Mouse (Mus musculus): ENCODE data around the gene Ror1.

The Ror1 gene

DNA sequence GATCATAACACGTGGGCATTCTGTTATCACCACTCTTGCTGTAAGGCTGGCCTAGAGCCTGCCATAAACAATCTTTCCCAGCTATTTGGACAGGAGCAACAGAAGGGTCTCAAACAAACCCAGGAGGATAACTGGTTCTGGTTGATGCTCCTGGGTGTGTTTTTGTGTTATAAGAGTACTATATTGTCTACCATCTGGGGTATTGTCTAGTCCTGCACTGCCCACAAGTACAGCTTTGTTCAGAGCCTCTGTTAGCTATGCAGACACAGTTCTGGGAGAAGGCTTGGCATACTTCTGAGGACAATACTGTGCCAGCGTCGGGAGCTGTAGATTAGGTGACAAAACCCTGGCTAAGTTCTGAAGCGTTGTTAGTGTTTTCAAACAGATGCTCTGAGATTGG lies 113.5 kb downstream of the Ror1 start:
- DNase-seq (ENCODE audit: low read depth, low spot score): no peak

DNA sequence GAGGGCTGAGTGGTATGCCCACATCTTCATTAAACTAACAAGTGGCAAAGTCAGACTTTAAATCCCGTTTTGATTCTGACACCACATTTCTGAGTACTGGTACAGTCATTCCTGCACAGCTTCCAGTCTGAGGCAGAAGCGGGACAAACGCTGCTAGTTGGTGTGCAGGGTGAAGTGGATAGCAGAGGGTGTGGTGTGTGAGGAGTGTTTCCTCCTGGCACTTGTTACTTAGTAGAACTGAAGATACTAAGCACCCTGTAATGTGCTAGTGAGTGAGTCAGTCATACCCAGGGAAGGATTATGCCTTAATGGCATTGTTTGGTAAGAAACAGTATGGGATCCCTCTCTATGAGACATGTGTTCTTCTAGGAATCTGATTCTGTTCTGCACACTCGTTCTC lies 115.7 kb downstream of the Ror1 start:
- no peak for DNase-seq (ENCODE audit: low read depth, low spot score)

DNA sequence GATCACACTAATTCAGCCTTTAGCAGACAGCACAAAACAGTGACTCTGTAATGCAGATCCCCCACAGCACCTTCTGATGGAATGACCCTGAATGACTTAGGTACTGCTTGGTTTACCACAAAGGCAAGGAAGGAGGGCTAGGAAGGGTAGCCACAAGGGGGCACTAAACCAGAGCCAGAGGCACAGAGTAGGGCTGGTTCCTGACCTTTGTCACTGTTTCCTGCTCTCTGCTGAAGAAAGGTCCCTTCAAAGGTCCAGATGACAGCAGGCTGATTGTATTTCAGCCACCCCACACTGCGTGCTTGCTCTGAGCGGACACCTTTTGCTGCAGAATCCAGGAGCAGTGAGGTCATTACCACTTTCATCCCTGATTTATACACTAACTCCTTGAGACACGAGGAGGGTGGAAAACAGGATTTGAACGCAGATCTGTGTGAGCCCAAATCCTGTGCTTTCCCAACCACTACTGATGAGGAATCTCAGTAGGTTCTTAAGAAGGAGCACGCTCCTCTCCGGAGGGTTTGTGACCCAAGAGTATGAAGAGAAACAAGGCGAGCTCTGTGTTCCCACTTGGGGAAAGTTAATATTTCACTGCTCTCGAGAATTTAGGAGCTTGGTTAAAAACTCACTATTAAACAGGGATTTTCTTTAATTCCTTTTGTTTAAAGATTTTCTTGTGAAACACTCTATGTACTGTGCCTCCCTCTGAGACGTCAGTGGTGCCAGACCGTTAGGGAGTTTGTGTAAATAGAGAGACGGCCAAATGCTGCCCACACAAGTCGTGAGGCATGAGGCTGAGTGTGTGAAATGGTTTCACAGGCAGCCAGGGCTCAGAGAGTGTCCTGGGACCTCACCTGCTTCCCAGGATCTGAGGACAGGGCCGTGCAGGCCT lies 119.0 kb downstream of the Ror1 start:
- DNase-seq (ENCODE audit: low read depth, low spot score): no peak

DNA sequence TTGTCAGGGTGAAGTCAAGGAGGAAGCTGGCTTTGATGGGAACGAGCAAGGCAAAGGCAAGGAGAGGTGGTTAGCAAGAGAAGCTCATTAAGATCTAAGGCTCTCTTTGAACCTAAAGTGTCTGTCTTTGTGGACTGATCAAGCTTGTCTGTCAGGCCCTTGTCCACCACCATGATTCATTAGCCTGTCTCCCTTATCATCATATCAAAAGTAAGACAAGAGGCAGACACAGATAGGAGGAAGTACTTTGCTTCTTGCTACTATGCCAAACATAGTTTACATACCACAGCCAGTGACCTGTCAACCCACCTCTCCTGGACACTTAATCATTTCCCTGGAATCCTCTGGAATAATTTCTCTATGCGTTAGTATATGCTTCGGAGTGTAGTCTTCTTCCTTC lies 121.0 kb downstream of the Ror1 start:
- DNase-seq (ENCODE audit: low read depth, low spot score): no peak

DNA sequence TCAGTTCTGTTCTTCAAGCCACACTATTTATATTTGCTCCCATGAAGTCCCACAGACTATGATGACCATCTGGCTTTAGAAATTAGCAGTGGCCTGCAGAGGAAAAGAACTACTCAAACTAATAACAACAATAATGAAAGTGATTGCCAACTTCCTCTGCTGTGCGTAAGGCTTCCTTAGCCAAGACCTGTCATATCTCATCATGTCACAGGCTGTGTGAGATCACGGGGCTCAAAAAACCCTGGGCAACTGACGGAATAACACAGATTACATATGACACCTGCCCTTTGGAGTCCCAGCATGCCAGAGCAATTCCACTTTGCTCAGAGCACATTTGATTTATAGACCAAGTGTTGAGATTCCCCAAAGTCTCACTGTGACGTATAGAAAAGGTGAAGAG lies 123.4 kb downstream of the Ror1 start:
- no peak for DNase-seq (ENCODE audit: low read depth, low spot score)

DNA sequence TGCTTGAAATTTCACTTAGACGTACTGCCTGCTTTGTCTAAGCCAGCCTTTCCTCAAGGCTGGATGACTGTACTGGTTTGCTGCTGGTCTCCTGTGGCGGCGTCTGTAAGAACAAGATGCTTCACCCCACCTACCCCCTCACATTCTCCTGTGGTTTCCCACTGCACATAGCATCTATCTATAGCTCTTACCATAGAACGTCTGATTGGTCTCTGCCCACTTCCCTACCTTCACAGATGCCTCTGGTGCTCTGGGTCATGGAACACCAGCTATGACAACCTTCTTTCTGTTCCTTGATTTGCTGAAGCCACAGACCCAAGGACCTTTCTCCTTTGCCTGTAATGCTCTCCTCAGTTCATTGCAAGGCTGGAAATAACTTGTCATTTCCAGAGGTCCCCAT lies 124.0 kb downstream of the Ror1 start:
- DNase-seq (ENCODE audit: low read depth, low spot score): no peak

DNA sequence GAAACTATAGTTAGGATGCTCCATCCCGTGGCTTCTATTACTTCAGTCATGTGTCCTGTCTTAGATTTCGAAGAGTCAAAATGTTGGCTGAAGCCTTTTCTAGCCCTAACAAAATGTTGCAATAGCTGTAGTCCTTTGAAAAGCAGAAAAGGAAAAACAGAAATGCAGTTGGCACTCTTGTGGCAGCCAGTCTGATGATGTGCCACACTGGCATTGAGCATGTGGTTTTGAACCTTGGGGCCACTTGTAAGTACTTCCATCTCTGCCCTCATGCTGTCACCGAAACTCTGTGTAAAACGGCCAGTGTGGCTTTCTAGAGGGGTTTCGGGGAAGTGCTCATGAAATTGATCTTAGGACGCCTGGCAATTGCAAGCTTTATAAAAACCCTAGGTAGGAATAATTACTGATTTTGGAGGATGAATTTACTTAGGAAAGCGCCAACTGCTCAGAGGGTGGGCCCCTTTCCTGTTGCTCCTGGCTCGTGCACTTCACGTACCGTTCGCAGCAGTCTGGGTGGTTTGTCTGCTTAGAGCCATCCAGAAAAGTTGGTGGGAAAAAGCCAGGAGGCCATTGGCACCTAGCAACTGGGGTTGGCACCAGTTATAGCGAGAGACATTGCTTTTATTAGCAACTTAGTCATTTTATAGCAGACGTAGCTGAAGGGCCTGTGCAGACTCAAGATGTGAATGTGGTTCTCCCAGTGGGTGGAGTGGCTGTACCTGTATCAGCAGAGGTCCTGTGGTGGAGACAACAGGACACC lies 126.6 kb downstream of the Ror1 start:
- no peak for DNase-seq (ENCODE audit: low read depth, low spot score)

DNA sequence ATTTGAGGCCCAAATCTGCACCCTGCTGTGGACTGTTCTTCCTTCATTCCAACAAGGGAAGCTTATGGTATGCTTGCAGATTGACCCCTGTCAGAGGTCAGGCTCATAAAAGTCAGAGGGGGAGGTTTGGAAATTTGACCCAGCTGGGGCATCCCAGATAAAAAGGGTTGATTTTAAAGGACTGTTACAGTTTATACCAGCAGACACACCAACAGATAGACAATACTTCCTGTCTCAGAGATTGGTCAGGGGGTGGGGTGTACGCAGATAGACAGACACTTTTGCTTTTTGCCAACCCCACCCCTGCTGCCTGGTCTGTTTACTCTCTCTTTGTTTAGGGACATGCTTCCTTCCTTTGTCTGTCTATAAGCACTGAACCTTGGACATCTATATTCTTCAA lies 127.9 kb downstream of the Ror1 start:
- no peak for DNase-seq (ENCODE audit: low read depth, low spot score)

DNA sequence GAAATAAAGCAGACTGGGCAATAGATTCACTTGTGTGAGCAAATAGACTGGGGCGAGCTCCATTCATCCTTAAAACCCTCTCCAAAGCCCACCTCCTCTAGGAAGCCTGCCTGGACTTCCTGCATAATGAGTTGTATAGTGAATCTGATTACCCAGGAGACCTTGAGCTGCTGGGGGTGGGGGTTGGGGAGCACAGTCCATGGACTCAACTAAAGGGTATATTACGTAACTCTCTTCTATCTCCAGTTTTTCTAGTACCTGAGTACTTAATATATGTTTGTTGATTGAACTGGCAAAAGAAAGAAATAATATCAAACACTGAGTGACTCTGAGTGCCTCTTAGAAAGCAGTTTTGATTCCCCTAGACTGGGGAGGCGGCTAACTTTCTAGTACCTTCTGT lies 128.4 kb downstream of the Ror1 start:
- no peak for DNase-seq (ENCODE audit: low read depth, low spot score)

DNA sequence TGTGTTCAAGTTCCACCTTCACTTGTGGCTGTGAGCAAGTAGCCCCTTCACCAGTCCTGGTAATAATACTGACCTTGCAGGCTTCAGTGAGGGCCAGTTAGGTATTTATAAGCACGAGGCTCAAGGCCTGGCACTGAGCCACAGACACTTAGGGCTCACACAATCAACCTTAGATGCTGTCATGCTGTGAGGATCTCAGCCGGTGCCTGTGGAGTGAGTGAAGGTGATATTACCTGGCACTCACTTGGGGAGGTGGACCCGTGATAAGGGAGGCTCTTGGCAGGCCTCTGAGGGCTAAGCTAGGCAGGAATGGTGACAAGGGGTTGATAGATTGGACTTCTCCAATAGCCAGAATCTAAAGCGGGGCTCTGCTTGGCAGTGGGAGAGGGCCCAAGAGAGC lies 131.0 kb downstream of the Ror1 start:
- DNase-seq (ENCODE audit: low read depth, low spot score): no peak

DNA sequence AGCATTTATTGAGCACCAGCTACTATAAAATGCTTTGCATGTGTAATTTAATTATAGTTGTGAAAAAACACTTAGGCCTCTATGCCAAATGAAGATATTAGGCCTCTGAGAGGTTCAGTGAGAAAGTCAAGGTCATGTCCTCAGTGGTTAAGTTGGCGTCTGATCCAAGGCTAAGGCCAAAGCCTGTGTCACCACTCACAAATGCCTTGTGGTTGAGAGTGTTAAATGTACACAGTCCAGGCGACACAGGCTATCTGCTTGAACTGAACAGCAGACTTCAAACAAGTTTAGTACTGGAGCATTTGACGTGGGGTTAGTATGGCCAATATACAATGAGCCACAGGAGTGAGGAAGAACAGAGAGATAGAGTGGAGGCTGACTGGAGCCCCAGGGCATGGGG lies 132.5 kb downstream of the Ror1 start:
- no peak for DNase-seq (ENCODE audit: low read depth, low spot score)

DNA sequence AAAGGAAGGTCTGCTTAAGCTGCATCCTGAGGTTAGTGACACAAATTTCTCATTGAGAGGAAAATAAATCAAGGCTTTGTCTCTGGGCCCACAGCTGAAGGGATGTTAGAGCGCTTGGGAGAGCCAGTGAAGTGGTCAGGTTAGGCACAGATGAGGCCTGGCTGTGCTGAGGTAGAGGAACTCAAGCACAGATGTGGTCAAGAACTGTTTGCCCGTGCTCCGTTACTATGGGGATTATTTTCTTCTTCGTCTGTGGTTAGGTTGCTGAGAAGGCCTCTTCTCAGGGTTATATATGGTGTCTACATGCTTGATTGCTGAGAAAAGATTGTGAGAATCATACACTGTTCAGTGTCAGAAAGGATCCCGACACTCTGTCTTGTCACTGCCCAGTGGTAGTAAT lies 134.7 kb downstream of the Ror1 start:
- no peak for DNase-seq (ENCODE audit: low read depth, low spot score)

DNA sequence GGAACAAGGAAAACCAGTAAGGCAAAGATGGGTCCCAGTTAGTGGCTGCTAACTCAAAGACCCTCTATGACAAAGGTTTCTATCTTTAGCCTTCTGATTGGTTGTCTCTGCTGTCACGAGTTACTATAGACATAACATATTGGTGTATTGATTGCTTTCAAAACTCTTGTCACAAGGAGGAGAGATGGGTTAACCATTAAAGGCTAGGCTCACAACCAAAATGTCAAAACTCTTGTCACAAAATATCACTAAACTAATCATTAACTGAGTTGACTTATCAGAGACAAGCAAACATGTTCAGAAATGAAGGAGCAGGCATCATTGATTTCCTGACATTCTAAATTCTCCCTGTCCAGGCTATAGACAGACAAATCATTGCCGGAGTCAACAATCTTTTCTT lies 135.4 kb downstream of the Ror1 start:
- DNase-seq (ENCODE audit: low read depth, low spot score): no peak

DNA sequence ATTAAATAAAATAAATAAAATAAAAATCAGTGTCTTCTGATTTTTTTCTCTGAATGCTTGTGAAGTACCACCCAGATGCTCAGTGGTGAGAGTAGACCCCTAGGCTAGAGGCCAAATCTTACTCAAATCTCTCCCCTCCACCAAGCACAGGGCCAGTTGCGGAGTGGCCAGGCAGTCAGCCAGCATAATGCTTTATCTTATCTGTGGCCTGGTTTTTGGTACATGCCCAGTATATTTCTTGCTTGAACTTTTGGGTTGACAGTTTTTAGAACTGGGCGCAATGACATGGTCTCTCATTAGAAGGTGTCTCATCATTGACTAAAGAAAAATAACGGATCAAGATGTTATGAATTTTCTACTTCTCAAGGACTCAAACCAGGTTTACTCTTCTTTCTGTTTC lies 136.3 kb downstream of the Ror1 start:
- DNase-seq (ENCODE audit: low read depth, low spot score): no peak

DNA sequence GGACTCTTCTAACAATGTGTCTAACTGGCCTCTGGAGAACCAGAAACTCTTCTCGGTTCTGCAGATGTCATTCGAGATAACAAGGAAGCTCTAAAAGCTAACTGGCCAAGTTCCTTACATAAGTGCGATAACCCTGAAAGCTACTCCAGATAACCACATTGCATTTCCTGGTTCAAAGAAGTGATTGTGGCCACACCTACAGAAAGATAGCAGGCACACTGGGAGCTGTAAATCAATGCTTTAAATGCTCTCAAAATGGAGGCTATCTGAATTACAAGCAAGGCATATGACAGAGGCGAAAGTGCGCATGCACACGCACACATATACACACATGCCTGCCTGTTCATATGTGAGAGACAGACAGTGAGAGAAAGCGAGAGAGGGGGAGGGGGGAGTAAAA lies 136.9 kb downstream of the Ror1 start:
- no peak for DNase-seq (ENCODE audit: low read depth, low spot score)

DNA sequence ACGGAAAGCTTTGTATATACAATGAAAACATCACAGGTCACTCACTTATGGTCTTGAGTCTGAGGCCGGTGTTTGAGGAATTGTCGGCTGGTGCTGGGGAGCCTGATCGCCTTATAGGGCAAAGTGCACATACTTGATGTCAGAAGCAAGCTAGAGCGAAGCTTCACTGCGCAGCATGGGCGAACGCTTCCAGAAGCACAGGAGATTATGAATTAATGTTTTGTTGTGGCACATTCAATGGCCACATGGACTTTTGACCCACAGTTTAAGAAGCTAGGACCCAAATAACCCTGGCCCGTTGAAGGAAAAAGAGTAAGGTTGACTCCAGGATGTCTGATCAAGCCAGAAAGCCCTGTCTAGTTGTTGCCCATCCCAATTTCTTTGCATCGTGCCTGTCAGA lies 138.2 kb downstream of the Ror1 start:
- no peak for DNase-seq (ENCODE audit: low read depth, low spot score)

DNA sequence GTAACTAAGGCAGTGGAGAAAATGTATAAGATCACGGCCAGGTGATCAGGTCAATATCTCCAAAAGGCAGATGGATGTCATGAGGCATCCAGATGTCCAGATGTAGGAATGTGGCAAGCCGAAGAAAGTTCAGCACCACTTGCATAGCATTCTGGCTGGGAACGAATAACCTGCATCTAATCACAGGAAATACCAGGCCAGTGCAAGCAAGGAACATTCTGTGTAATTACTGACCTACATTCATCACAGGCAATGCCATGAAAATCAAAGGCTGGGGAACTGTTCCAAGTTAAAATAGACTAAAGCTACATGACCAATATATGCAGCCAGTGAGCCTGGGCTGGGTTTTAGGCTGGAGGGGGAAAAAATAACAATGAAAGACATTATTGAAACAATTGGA lies 140.7 kb downstream of the Ror1 start:
- no peak for DNase-seq (ENCODE audit: low read depth, low spot score)

DNA sequence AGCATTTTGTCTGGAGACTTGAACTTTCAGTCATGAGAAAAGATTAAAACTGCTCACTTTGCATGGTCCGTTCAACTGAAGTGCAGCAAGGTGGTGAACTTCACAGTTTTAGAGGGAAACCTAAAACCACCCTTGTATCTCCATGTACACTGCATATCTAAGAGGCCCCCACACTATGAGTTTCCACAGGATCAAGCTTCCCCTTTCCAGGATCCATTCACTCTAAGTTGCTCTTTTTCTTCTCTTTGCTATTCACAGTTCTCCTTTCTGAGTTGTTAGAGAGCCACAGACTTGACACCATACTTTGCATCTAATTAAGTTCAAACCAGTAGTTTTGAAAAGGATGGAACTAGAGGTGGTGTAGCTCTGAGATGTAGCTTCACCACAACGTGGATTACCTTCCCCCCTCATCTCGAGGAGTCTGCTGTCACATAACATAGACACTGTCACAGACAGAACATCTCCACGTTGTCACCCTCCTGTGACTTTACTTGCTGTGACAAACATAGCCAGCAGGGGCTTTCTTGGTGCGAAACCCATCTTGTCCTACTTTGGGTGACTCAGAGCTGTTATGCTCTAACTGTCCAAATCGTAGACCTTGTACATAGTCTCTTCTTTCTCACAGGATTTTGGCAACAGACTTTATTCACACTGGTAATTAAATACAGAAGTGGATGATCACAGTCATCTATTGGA lies 146.6 kb downstream of the Ror1 start:
- no peak for DNase-seq (ENCODE audit: low read depth, low spot score)

DNA sequence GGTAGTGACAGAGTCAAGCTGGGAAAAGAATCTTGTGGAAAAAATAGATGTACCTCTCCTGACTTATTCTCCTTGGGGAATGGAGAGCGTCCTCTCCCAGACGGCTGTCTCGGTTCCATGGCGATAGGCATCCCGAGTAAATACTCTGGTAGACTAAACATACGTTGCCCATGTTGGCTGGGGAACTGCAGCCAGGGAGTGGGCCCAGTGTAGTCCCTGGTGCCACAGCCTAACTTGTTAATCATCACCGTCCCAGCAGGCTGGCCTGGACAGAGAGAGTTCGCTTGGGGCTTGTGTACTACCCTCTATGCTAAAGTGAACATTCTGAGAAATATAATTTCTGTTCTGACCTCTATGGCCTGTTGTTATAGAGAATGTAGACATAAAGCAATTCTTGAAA lies 148.7 kb downstream of the Ror1 start:
- no peak for DNase-seq (ENCODE audit: low read depth, low spot score)

DNA sequence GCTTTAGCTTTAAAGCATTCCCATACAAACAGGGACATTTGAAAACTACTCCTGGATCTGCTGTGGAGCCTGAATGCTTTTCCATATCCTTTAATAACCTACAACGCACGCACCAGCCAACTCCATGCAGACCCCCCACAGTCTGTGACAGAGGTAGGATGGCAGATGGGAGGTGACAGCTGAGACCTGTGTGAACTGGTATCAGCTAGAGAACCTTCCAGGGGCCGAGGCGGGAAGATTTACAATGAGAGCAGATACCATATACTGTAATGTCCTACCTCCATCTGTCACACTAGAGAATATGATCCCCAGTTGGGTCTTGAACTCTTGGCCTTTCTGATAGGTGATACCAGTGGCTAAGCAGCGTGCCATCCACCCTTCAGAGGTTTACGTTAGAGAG lies 149.1 kb downstream of the Ror1 start:
- no peak for DNase-seq (ENCODE audit: low read depth, low spot score)

DNA sequence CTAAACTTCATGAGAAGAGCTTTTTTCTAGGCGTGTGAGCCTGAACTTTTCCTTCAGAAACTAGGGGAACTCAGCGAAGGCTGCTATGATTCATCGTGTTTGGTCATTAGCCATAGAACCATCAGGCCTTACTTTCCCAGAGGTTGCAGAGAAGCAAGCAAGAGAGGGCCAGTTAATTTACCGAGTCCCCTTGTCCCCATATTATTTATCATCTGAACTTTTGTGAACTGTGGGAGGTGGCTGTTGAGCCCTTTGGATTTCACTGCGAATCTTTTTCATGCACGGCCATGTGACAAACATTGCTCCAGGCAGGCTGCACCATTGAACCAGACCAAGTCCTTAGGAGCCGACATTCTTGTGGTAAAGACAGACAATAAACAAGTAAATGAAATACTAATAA lies 152.2 kb downstream of the Ror1 start:
- DNase-seq (ENCODE audit: low read depth, low spot score): no peak

DNA sequence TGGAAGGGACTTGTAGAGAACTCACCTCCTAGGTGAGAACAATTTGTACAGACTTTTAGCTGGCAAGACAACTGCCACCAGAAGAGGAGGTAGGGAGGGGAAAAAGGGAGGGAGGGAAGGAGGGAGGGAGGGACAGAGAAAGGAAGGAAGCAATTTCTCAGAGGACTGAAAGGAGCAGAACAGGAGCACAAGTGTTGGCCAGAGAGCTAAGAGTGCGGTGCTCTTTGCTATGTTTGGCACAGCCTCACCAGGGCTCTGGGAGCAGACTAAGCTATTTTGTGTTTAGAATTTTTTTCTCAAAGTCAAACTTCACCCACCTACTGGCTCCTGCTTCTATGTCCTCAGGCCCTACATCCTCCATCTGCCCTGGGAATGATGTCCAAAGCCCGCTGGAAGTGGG lies 152.7 kb downstream of the Ror1 start:
- DNase-seq (ENCODE audit: low read depth, low spot score): no peak

DNA sequence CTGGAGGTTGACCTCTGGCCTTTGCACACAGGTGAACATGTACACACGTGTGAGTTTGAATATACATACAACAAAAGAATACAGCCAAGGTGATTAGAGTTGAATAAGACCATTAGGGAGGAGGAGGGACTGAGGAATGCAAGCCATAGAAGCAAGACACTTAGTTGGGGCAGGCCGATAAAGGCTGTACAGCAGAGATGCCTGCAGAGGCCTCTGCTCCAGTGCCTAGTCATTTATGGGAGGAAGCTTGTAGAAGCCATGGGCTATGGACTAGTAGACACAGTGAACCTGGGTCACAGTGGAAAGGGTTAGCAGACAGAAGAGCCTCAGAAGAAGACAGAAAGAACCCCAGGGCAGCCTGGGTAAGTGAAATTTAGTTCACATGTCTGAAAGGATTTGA lies 155.7 kb downstream of the Ror1 start:
- no peak for DNase-seq (ENCODE audit: low read depth, low spot score)
